Mouse (Mus musculus) bone marrow macrophage, adult 2 months (primary cell): ENCODE measurements around the gene Meltf.

Experiments used
- CTCF ChIP-seq: IDR thresholded peaks from 2 replicates; pipeline ENCODE4 v1.5.1; 2012; ENCODE audit warnings: low read depth, mild to moderate bottlenecking, low read length, moderate library complexity
- POLR2A ChIP-seq: IDR thresholded peaks from 2 replicates; pipeline ENCODE4 v1.6.1; 2012; ENCODE audit warnings: mild to moderate bottlenecking, low read depth, low read length, borderline replicate concordance

GRCm38 (mm10) chr16:31880146-31880840 is 1.7 kb downstream of the Meltf start:
- TF ChIP-seq CTCF (no peak), POLR2A (no peak)
